Mouse (Mus musculus) liver, embryonic 12.5 days (tissue): ENCODE data around the gene Cd209d. TPM values are rescaled to one million over a fixed set of nuclear protein-coding genes. Genes with fewer than 3 reads are reported as not detected.
"Not testable (repeated sequence)": the region's sequence is repeated elsewhere in the genome, so short reads cannot be mapped to it uniquely, and the experiment has no call there.

Experiments used
- ATAC-seq: fragments of 200-750 bp; cut with Nextera tagmentation; 2 replicates; pipeline ENCODE4 v1.8.0; 2017; ENCODE audit warnings: moderate number of reproducible peaks, mild to moderate bottlenecking, moderate library complexity
- H3K27ac ChIP-seq: fragments of 300-500 bp; sonication (generic); 2 replicates; pipeline ENCODE4 v1.5.1; 2016; ENCODE audit warnings: mild to moderate bottlenecking
- H3K27me3 ChIP-seq: fragments of 300-500 bp; sonication (generic); replicated peaks from 2 replicates; pipeline ENCODE4 v1.6.1; 2016; ENCODE audit warnings: mild to moderate bottlenecking, moderate library complexity
- H3K36me3 ChIP-seq: fragments of 300-500 bp; sonication (generic); 2 replicates; pipeline ENCODE4 v1.6.1; 2016; ENCODE audit warnings: mild to moderate bottlenecking, moderate library complexity
- H3K4me1 ChIP-seq: fragments of 300-500 bp; sonication (generic); 2 replicates; pipeline ENCODE4 v1.6.1; 2016
- H3K4me2 ChIP-seq: fragments of 300-500 bp; sonication (generic); 2 replicates; pipeline ENCODE4 v1.6.1; 2016; ENCODE audit warnings: mild to moderate bottlenecking, moderate library complexity
- H3K4me3 ChIP-seq: fragments of 300-500 bp; sonication (generic); 2 replicates; pipeline ENCODE4 v1.5.1; 2016; ENCODE audit warnings: mild to moderate bottlenecking, moderate library complexity
- H3K9ac ChIP-seq: fragments of 300-500 bp; sonication (generic); 2 replicates; pipeline ENCODE4 v1.6.1; 2016; ENCODE audit warnings: mild to moderate bottlenecking, moderate library complexity
- H3K9me3 ChIP-seq: fragments of 300-500 bp; sonication (generic); replicated peaks from 2 replicates; pipeline ENCODE4 v1.6.1; 2016; ENCODE audit warnings: mild to moderate bottlenecking, moderate library complexity
- WGBS: fragments of 180-500 bp; shearing (Covaris S2); methylation state at CpG from one replicate; pipeline ENCODE4 v1.1.7; 2016; ENCODE audit not compliant: insufficient replicate concordance; 5-methylcytosine and 5-hydroxymethylcytosine counted together
- polyA plus RNA-seq: library from polyadenylated mRNA; unstranded; fragments of >200 nt; fragmentation: Nextera tagmentation; extraction: Ambion mirVana; gene quantifications from 2 replicates; pipeline ENCODE4 v1.2.1, GENCODE M21; 2016

Gene Cd209d
- polyA plus RNA-seq: not detected in 2 replicates

DNA sequence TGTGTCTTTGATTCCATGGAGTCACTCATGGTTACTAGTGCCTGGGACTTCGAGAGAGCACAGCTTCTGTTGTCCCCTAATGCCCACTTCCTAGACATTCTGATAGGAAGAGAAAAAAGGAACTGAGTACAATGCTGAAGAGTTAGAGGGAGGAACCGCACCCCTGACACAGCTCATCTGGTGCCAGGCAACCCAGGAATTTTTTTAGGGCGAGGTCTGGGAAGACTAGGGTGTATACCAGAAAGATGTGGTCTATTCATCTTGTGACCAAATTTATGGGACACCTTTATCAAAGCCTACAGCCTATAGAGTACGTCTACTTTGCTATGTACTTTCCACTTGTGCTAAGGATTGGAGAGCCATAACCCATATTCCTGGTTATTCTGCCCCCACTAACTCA is at the start of gene Cd209d:
Gene Cd209d (minus strand): TSS at position 101 of the 400 bp plus-strand sequence.
- no peak for ATAC-seq
- Histone ChIP-seq H3K9me3 (no peaks in the 10 kb centered on the region), H3K4me1 (no peaks in the 10 kb centered on the region), H3K27ac (no peak within 1 kb of the TSS), H3K4me3 (no peak within 1 kb of the TSS), H3K36me3 (no peaks in the 10 kb centered on the region), H3K27me3 (no peaks in the 10 kb centered on the region), H3K9ac (no peak within 1 kb of the TSS), H3K4me2 (no peak within 1 kb of the TSS)
- WGBS: 54% methylated on average over 4 of the region's 4 CpGs

DNA sequence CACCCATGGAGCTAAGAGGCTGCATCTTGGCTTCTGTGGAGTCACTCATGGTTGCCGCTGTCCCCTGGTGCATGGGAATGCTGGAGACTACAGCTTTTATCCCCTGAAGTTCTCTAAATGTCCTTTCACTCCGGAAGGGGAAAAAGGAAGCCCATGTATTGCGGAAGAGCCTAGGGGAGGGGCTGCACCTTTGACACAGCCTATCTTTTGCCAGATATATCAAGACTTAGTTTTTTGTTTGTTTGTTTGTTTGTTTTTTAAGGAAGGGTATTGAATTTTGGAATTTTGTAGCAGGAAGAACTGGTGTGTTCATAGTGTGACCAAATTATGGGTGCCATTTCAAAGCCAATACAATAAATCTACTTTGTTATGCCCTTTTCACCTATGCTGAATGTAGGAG is 48.4 kb upstream of the Cd209d start, which contains the start of gene Cd209b:
Gene Cd209b (minus strand): TSS at position 101 of the 400 bp plus-strand sequence.
- ATAC-seq: no peak
- no peak within 1 kb of the TSS for H3K4me2 ChIP-seq
- no peaks in the 10 kb centered on the region for H3K36me3 ChIP-seq
- no peaks in the 10 kb centered on the region for H3K9me3 ChIP-seq
- WGBS: 70% methylated on average over 3 of the region's 3 CpGs
- no peak within 1 kb of the TSS for H3K9ac ChIP-seq
- H3K4me3 ChIP-seq: no peak within 1 kb of the TSS
- no peaks in the 10 kb centered on the region for H3K4me1 ChIP-seq
- no peaks in the 10 kb centered on the region for H3K27me3 ChIP-seq
- H3K27ac ChIP-seq: no peak within 1 kb of the TSS

GRCm38 (mm10) chr8:3876121-3876520 is 2.2 kb downstream of the Cd209d start:
- Histone ChIP-seq H3K4me1 (no peaks in the 10 kb centered on the region), H3K4me3 (no peak overlapping the region), H3K9ac (no peak overlapping the region), H3K4me2 (no peak overlapping the region), H3K27ac (no peak overlapping the region), H3K9me3 (no peaks in the 10 kb centered on the region), H3K27me3 (no peaks in the 10 kb centered on the region), H3K36me3 (no peaks in the 10 kb centered on the region)
- ATAC-seq: no peak
- WGBS: 55% methylated on average over 2 of the region's 2 CpGs

DNA sequence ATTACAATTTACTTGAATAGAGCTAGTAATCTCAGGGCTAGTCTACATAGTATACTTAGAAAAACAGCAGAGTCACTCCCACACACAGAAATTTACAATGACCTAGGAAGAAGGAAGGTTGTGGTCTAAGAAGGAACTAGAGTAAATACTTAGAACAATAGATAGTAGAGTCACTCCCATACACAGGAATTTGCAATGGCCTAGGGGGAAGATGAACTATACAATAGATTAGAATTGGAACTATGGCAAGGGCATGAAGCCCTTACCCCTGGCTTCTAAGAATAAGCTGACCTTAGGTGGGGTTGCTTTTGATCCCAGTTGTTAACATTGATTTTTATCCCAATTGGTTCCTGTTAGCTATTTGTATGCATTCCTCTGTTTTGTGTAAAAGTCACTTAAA is 15.6 kb downstream of the Cd209d start:
- not testable (repeated sequence) for H3K4me3 ChIP-seq, H3K27me3 ChIP-seq, H3K27ac ChIP-seq, ATAC-seq, H3K36me3 ChIP-seq, H3K9ac ChIP-seq, H3K4me1 ChIP-seq, H3K9me3 ChIP-seq, H3K4me2 ChIP-seq

DNA sequence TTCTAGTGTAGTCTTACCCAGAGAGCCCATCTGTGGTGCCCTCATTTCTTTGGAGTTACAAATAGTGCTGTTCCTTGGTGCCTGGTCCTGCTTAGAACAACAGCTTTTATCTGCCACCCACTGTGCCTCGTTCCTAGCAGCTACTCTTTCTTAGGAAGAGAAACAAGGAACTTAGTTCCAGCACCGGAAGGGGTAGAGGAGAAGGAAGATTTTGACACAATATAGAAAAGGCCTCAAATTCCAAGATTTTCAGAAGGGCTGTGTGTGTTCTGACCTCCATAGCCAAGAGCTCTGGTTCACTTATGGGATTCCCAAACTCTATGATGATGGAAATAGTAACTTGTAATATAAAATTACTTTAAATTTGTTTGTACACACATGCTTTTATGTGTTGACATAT is 24.1 kb downstream of the Cd209d start, which contains the start of gene Cd209e:
Gene Cd209e (minus strand): TSS at position 101 of the 400 bp plus-strand sequence.
- no peak for ATAC-seq
- H3K9me3 ChIP-seq: no peaks in the 10 kb centered on the region
- no peak within 1 kb of the TSS for H3K9ac ChIP-seq
- no peak within 1 kb of the TSS for H3K27ac ChIP-seq
- no peaks in the 10 kb centered on the region for H3K27me3 ChIP-seq
- 51% methylated on average over 2 of the region's 2 CpGs for WGBS
- H3K36me3 ChIP-seq: no peaks in the 10 kb centered on the region
- no peak within 1 kb of the TSS for H3K4me3 ChIP-seq
- H3K4me1 ChIP-seq: no peaks in the 10 kb centered on the region
- no peak within 1 kb of the TSS for H3K4me2 ChIP-seq

Other genes with a start within 250 kb of the Cd209d start
- 71.7 and 76.5 TPM in 2 replicates for gene Stxbp2, start 247.6 kb downstream of the Cd209d start, polyA plus RNA-seq
- gene Retn, start 222.8 kb downstream of the Cd209d start, polyA plus RNA-seq: 0.14 and 0.20 TPM in 2 replicates
- gene Mcemp1, start 212.8 kb downstream of the Cd209d start, polyA plus RNA-seq: 0.91 and 0.97 TPM in 2 replicates
- gene Fcor, start 206.2 kb downstream of the Cd209d start, polyA plus RNA-seq: 2.8 and 3.2 TPM in 2 replicates
- gene Trappc5, start 202.3 kb downstream of the Cd209d start, polyA plus RNA-seq: 22.1 and 22.8 TPM in 2 replicates
- gene Fcer2a, start 184.4 kb downstream of the Cd209d start, polyA plus RNA-seq: 0.07 TPM in 1 of 2 replicates, not detected in the other
- 1.4 and 1.8 TPM in 2 replicates for gene Clec4g, start 157.9 kb downstream of the Cd209d start, polyA plus RNA-seq
- gene Cd209a, start 129.6 kb downstream of the Cd209d start, polyA plus RNA-seq: 0.14 and 0.24 TPM in 2 replicates
- not detected in 2 replicates for gene Cd209e, start 24.2 kb downstream of the Cd209d start, polyA plus RNA-seq
- gene Cd209b, start 48.3 kb upstream of the Cd209d start, polyA plus RNA-seq: not detected in 2 replicates
- 0.19 and 0.29 TPM in 2 replicates for gene Cd209c, start 76.2 kb upstream of the Cd209d start, polyA plus RNA-seq
- not detected in 2 replicates for gene Cd209f, start 227.3 kb upstream of the Cd209d start, polyA plus RNA-seq